Comparison of ENCODE assay signal across 2 mouse cellular contexts in the genomic region with DNA sequence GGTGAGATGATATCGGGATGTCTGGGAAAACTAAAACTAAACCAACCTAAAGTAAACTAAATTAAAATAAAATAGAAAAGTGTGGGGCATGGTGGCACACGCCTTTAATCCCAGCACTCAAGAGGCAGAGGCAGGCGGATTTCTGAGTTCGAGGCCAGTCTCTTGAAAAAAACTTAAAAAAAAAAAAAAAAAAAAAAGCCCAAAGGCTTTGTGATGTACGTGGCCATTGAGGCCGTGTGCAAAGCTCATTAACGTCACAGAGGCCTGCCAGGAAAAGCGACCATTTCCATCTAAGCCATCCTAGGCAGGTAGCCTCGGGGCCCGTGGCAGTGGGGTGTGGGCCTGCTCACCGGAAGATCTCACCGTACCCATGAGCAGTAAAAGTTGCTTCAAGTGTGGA.
A peak's percentile ranks its signal among the peaks of the same experiment; 100 is the strongest.
TF ChIP-seq lines count a peak whose summit lies in the region.

A gene (plus strand): TSS at position 284 of the 400 bp plus-strand sequence.

TF ChIP-seq in CH12.LX, 34 proteins besides CTCF, POLR2A, EP300 and RAD21 (continued from another document):
- 0 out of 2 replicates have a peak, but pooled peaks have one; percentile 14 for TF ChIP-seq TCF12 (IDR thresholded peaks at IDR 0.05; ENCODE audit: low read depth, low read length)

TF ChIP-seq in ES-E14, 5 proteins besides CTCF, POLR2A, EP300 and RAD21 (continued from another document):
- TF ChIP-seq HCFC1 (IDR thresholded peaks at IDR 0.05; ENCODE audit: borderline replicate concordance, insufficient read depth, low read length) (no peak), CHD2 (IDR thresholded peaks at IDR 0.05; ENCODE audit: low read depth, low read length) (no peak)
